In genomic region chr5:30092701-30093100, GRCm38 (mm10) we compare ENCODE assay signal across 25 mouse cellular contexts. TPM values are rescaled to one million over a fixed set of nuclear protein-coding genes. Genes with fewer than 3 reads are reported as not detected.
DNase-seq lines count a peak whose midpoint lies in the region; ATAC-seq and TF ChIP-seq lines count a peak whose summit lies in the region.
"Had no signal": no experiment of that assay in that cellular context is flagged by ENCODE, and none has a peak within 500 bp of the region (broad histone marks: within the 10 kb centered on the region; RNA-seq: fewer than 3 reads in every experiment).

No protein-coding gene starts in this region.

- H3K36me3 ChIP-seq in heart, embryonic 10.5 days = no peaks in the 10 kb centered on the region
- H3K36me3 ChIP-seq in testis, adult 2 months (ENCODE audit: control insufficient read depth, insufficient read depth, low read length) = no peaks in the 10 kb centered on the region
- no peaks in the 10 kb centered on the region for H3K36me3 ChIP-seq in G1E (replicated peaks)
- no peaks in the 10 kb centered on the region for H3K36me3 ChIP-seq in liver, embryonic 16.5 days (ENCODE audit: control insufficient read depth, insufficient read depth)
- H3K36me3 ChIP-seq in midbrain, embryonic 16.5 days (ENCODE audit: control insufficient read depth, insufficient read depth, low read length) = no peaks in the 10 kb centered on the region
- H3K36me3 ChIP-seq: embryonic facial prominence, embryonic 15.5 days; forebrain, embryonic 10.5 days; hindbrain, embryonic 13.5 days had no signal

- H3K4me2 ChIP-seq in liver, embryonic 16.5 days (ENCODE audit: low read depth, low read length) = 0 out of 2 replicates have a peak overlapping the region, but pooled peaks have one; percentile 30
- H3K4me2 ChIP-seq in midbrain, embryonic 16.5 days (ENCODE audit: low read length) = no peak overlapping the region
- H3K4me2 ChIP-seq: embryonic facial prominence, embryonic 15.5 days; hindbrain, embryonic 13.5 days; lung, embryonic 14.5 days had no signal

- no peaks in the 10 kb centered on the region for H3K9me3 ChIP-seq in heart, embryonic 10.5 days
- H3K9me3 ChIP-seq in G1E (replicated peaks) = no peaks in the 10 kb centered on the region
- H3K9me3 ChIP-seq in liver, embryonic 16.5 days (replicated peaks; ENCODE audit: control insufficient read depth, low read length) = no peaks in the 10 kb centered on the region
- H3K9me3 ChIP-seq in midbrain, embryonic 16.5 days (replicated peaks; ENCODE audit: control insufficient read depth, low read length, poor library complexity, severe bottlenecking) = no peaks in the 10 kb centered on the region
- H3K9me3 ChIP-seq: embryonic facial prominence, embryonic 15.5 days; forebrain, embryonic 10.5 days; hindbrain, embryonic 13.5 days had no signal

- no peaks in the 10 kb centered on the region for H3K27me3 ChIP-seq in heart, embryonic 10.5 days (ENCODE audit: insufficient read depth, poor library complexity, severe bottlenecking)
- no peaks in the 10 kb centered on the region for H3K27me3 ChIP-seq in testis, adult 2 months (ENCODE audit: control insufficient read depth, insufficient read depth, low read length)
- H3K27me3 ChIP-seq in G1E (ENCODE audit: insufficient read depth, low read length) = peaks cover 13% of the 10 kb centered on the region; the same call in 1 of the 2 replicates
- no peaks in the 10 kb centered on the region for H3K27me3 ChIP-seq in liver, embryonic 16.5 days (ENCODE audit: control insufficient read depth, insufficient read depth, low read depth, low read length)
- H3K27me3 ChIP-seq in midbrain, embryonic 16.5 days (ENCODE audit: control insufficient read depth, insufficient read depth, low read depth, low read length) = no peaks in the 10 kb centered on the region
- H3K27me3 ChIP-seq: embryonic facial prominence, embryonic 15.5 days; hindbrain, embryonic 13.5 days had no signal

- no peak for ATAC-seq in G1E (ENCODE audit: extremely low read depth, insufficient number of reproducible peaks, low FRiP score, poor library complexity, severe bottlenecking)
- ATAC-seq in liver, embryonic 16.5 days (ENCODE audit: low read depth) = no peak
- ATAC-seq in midbrain, embryonic 16.5 days = no peak
- ATAC-seq: forebrain, postnatal 0 days; intestine, embryonic 16.5 days had no signal

- TF ChIP-seq POLR2A in testis, adult 2 months (IDR thresholded peaks at IDR 0.05; ENCODE audit: control insufficient read depth, low read depth, low read length) = no peak

- TF ChIP-seq CTCF in testis, adult 2 months (IDR thresholded peaks at IDR 0.05; ENCODE audit: control insufficient read depth, insufficient read depth, insufficient replicate concordance, low read depth, low read length) = no peak
- no peak for TF ChIP-seq CTCF in G1E (IDR thresholded peaks at IDR 0.05; ENCODE audit: low read depth, low read length)

- H3K4me3 ChIP-seq in heart, embryonic 10.5 days = peak overlapping the region; percentile 24; the same call in 1 of the 2 replicates
- H3K4me3 ChIP-seq in testis, adult 2 months (ENCODE audit: control insufficient read depth, low read depth, low read length) = peak overlapping the region; percentile 25
- H3K4me3 ChIP-seq in G1E (ENCODE audit: low read depth, low read length) = no peak overlapping the region; the same call in 1 of the 2 replicates
- H3K4me3 ChIP-seq in liver, embryonic 16.5 days (ENCODE audit: low read depth, low read length) = no peak overlapping the region
- H3K4me3 ChIP-seq in midbrain, embryonic 16.5 days (ENCODE audit: low read depth, low read length) = no peak overlapping the region
- H3K4me3 ChIP-seq: embryonic facial prominence, embryonic 15.5 days; forebrain, embryonic 10.5 days; gastrocnemius, adult 2 months; hindbrain, embryonic 13.5 days had no signal

- H3K4me1 ChIP-seq in heart, embryonic 10.5 days = no peaks in the 10 kb centered on the region
- no peaks in the 10 kb centered on the region; the same call in 1 of the 2 replicates for H3K4me1 ChIP-seq in testis, adult 2 months (ENCODE audit: control insufficient read depth, insufficient read depth, low read length)
- no peaks in the 10 kb centered on the region for H3K4me1 ChIP-seq in G1E (ENCODE audit: insufficient read depth, low read depth, low read length)
- H3K4me1 ChIP-seq in liver, embryonic 16.5 days (ENCODE audit: control insufficient read depth, low read depth, low read length) = no peaks in the 10 kb centered on the region
- H3K4me1 ChIP-seq in midbrain, embryonic 16.5 days (ENCODE audit: control insufficient read depth, insufficient read depth, low read length) = no peaks in the 10 kb centered on the region
- H3K4me1 ChIP-seq: embryonic facial prominence, embryonic 15.5 days; forebrain, embryonic 10.5 days; hindbrain, embryonic 13.5 days had no signal

- no peak for DNase-seq in heart, embryonic 10.5 days (ENCODE audit: low spot score)
- no peak for DNase-seq in heart, adult 9 months (ENCODE audit: low spot score in 2 of 2)
- no peak for DNase-seq in testis, postnatal 10 days (ENCODE audit: low spot score)
- DNase-seq in G1E (ENCODE audit: low spot score) = peak; percentile 1
- DNase-seq in kidney, postnatal 10 days = no peak
- DNase-seq: adrenal gland, postnatal 25 days; cerebellum, adult 11 months; cerebellum, postnatal 25 days; forebrain, postnatal 0 days; gastrocnemius, adult 2 months; lung, embryonic 14.5 days; lung, postnatal 36 days; right cerebral cortex, postnatal 25 days had no signal

- H3K27ac ChIP-seq in heart, embryonic 10.5 days = no peak overlapping the region
- no peak overlapping the region for H3K27ac ChIP-seq in testis, adult 2 months (ENCODE audit: control insufficient read depth, insufficient read depth, low read depth, low read length)
- no peak overlapping the region for H3K27ac ChIP-seq in liver, embryonic 16.5 days (ENCODE audit: low read length)
- H3K27ac ChIP-seq in midbrain, embryonic 16.5 days (ENCODE audit: low read length) = no peak overlapping the region
- H3K27ac ChIP-seq: embryonic facial prominence, embryonic 15.5 days; forebrain, embryonic 10.5 days; gastrocnemius, adult 2 months; hindbrain, embryonic 13.5 days had no signal

- 49% methylated on average over 13 of the region's 13 CpGs for WGBS in heart, embryonic 10.5 days
- WGBS in liver, embryonic 16.5 days (ENCODE audit: insufficient replicate concordance) = 45% methylated on average over 13 of the region's 13 CpGs
- 71% methylated on average over 13 of the region's 13 CpGs for WGBS in midbrain, embryonic 16.5 days

- H3K9ac ChIP-seq in liver, embryonic 16.5 days (ENCODE audit: low read depth, low read length) = no peak overlapping the region
- no peak overlapping the region for H3K9ac ChIP-seq in midbrain, embryonic 16.5 days (ENCODE audit: low read depth, low read length)
- H3K9ac ChIP-seq: embryonic facial prominence, embryonic 15.5 days; forebrain, postnatal 0 days; hindbrain, embryonic 13.5 days; lung, embryonic 14.5 days had no signal

RNA-seq across cellular contexts. Expression of gene Garem2, which starts 12.3 kb away (rescaled TPM):
- 0.27 and 0.39 TPM in 2 replicates for polyA plus RNA-seq in heart, embryonic 10.5 days (2016; fragmentation: Nextera tagmentation; extraction: Ambion mirVana)
- polyA plus RNA-seq in testis, adult 2 months (2012; rRNA removed) = 0.71 and 0.78 TPM in 2 replicates
- total RNA-seq in G1E (2014; fragmentation: Nextera tagmentation) (not detected in 2 replicates), G1E (2017) (under 0.01 and 0.06 TPM in 2 replicates)
- not detected in 2 replicates for polyA plus RNA-seq in G1E (2012)
- 0.02 TPM in 1 of 2 replicates, not detected in the other for polyA plus RNA-seq in liver, embryonic 16.5 days (2015; fragmentation: Nextera tagmentation; extraction: Ambion mirVana)
- polyA plus RNA-seq in midbrain, embryonic 16.5 days (2015; fragmentation: Nextera tagmentation; extraction: Ambion mirVana) = 6.9 and 8.1 TPM in 2 replicates
- total RNA-seq: gastrocnemius, adult 2 months had no signal

RNA-seq across cellular contexts. Expression of gene 3110082J24Rik, which starts 13.2 kb away (rescaled TPM):
- 0.18 TPM in 1 of 2 replicates, not detected in the other for polyA plus RNA-seq in heart, embryonic 10.5 days (2016; fragmentation: Nextera tagmentation; extraction: Ambion mirVana)
- not detected in 2 replicates for polyA plus RNA-seq in testis, adult 2 months (2012; rRNA removed)
- not detected in 2 replicates for total RNA-seq in G1E (2014; fragmentation: Nextera tagmentation)
- not detected in 2 replicates for total RNA-seq in G1E (2017)
- not detected in 2 replicates for polyA plus RNA-seq in G1E (2012)
- not detected in 2 replicates for polyA plus RNA-seq in liver, embryonic 16.5 days (2015; fragmentation: Nextera tagmentation; extraction: Ambion mirVana)
- 2.6 and 3.7 TPM in 2 replicates for polyA plus RNA-seq in midbrain, embryonic 16.5 days (2015; fragmentation: Nextera tagmentation; extraction: Ambion mirVana)
- total RNA-seq: adrenal gland, postnatal 25 days; gastrocnemius, adult 2 months had no signal
- polyA plus RNA-seq: embryonic facial prominence, embryonic 15.5 days; gonadal fat pad, adult 2 months; heart, postnatal 0 days; intestine, embryonic 16.5 days; kidney, embryonic 16.5 days; limb, embryonic 14.5 days; lung, embryonic 14.5 days; stomach, embryonic 16.5 days had no signal

RNA-seq across cellular contexts. Expression of gene Tyms, which starts 19.3 kb away (rescaled TPM):
- polyA plus RNA-seq in heart, embryonic 10.5 days (2016; fragmentation: Nextera tagmentation; extraction: Ambion mirVana) = 184 and 286 TPM in 2 replicates
- 4.6 and 4.8 TPM in 2 replicates for polyA plus RNA-seq in testis, adult 2 months (2012; rRNA removed)
- total RNA-seq in G1E (2014; fragmentation: Nextera tagmentation) (98.4 and 101 TPM in 2 replicates), G1E (2017) (178 and 204 TPM in 2 replicates)
- 23.0 and 31.9 TPM in 2 replicates for polyA plus RNA-seq in G1E (2012)
- polyA plus RNA-seq in liver, embryonic 16.5 days (2015; fragmentation: Nextera tagmentation; extraction: Ambion mirVana) = 174 and 200 TPM in 2 replicates
- 33.3 and 38.7 TPM in 2 replicates for polyA plus RNA-seq in midbrain, embryonic 16.5 days (2015; fragmentation: Nextera tagmentation; extraction: Ambion mirVana)

Comparison
In these comparisons a context has a peak if more than half of its experiments do, and no peak if none do; other contexts are left out.
1. H3K4me3 ChIP-seq: peak in heart, embryonic 10.5 days (single experiment) and testis, adult 2 months (single experiment); none in G1E (single experiment), liver, embryonic 16.5 days (single experiment) and midbrain, embryonic 16.5 days (single experiment).